Mouse (Mus musculus): ENCODE results near the gene Gm20741.

The Gm20741 gene

DNA sequence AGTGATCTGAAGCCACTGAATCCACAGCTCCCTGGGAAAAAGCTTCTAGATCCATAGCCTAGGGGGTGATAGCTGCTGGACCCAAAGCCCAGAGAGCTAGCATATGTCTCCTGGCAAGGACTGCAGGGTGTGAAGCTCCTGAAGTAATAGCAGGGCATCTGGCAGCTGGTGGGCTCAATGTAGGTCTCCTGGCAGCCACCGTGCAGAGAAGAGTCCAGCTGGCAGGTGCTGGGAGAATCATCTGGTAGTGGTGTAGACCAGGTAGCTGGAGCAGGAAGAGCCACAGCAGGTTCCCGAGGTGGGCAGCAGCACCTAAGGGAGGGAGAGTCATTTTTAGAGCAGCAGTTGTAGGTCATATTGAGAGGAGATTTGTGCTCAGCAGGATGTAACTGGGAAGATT is at the start of gene Gm20741:
Gene Gm20741, minus strand, starts transcription at position 394 of the 400 bp plus-strand sequence.
- TF ChIP-seq POU5F1 (IDR thresholded peaks at IDR 0.05; ENCODE audit: borderline replicate concordance, low read length) (no peak), NANOG (IDR thresholded peaks at IDR 0.05; ENCODE audit: borderline replicate concordance, low read length) (no peak), CTCF (conservative IDR thresholded peaks at IDR 0.05; ENCODE audit: low read length) (no peak)
- no peak within 1 kb of the TSS for H3K4me3 ChIP-seq (replicated peaks; ENCODE audit: low read length)
- H3K36me3 ChIP-seq (ENCODE audit: insufficient read depth, low read length) = no peaks in the 10 kb centered on the region
- H3K27me3 ChIP-seq (ENCODE audit: insufficient read depth, low read length) = no peaks in the 10 kb centered on the region
- H3K9me3 ChIP-seq (ENCODE audit: low read length) = peaks cover 3% of the 10 kb centered on the region; the same call in 1 of the 2 replicates
- H3K4me1 ChIP-seq (replicated peaks; ENCODE audit: low read depth, low read length) = no peaks in the 10 kb centered on the region

DNA sequence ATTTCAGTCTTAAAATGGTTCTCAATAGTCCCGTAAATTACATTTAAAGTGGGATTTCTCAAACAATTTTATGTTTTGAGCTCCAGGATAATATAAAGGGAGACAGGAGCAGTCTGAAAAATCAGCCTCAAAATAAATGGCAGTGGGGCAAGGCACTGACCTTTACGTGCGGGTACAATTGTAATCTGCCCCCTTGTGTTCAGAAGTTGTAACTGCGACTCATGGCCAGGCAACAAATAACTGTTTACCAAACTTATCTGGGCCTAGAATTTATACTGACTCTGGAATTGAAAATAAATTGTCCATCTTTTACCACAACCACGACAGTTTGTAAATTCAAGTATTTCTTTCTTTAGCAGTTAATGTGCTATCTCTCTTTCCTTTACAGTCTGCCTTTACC is 39.4 kb upstream of the Gm20741 start:
- Histone ChIP-seq H3K4me3 (replicated peaks; ENCODE audit: low read length) (no peak overlapping the region), H3K9me3 (ENCODE audit: low read length) (no peaks in the 10 kb centered on the region), H3K27me3 (ENCODE audit: insufficient read depth, low read length) (no peaks in the 10 kb centered on the region), H3K36me3 (ENCODE audit: insufficient read depth, low read length) (no peaks in the 10 kb centered on the region), H3K4me1 (replicated peaks; ENCODE audit: low read depth, low read length) (no peaks in the 10 kb centered on the region)
- TF ChIP-seq CTCF (conservative IDR thresholded peaks at IDR 0.05; ENCODE audit: low read length) (peak; percentile 95), NANOG (IDR thresholded peaks at IDR 0.05; ENCODE audit: borderline replicate concordance, low read length) (no peak)

GRCm38 (mm10) chr16:88848558-88848957 is 36.5 kb upstream of the Gm20741 start:
- H3K4me1 ChIP-seq (replicated peaks; ENCODE audit: low read depth, low read length) = no peaks in the 10 kb centered on the region
- TF ChIP-seq POU5F1 (IDR thresholded peaks at IDR 0.05; ENCODE audit: borderline replicate concordance, low read length) (no peak), NANOG (IDR thresholded peaks at IDR 0.05; ENCODE audit: borderline replicate concordance, low read length) (no peak), CTCF (conservative IDR thresholded peaks at IDR 0.05; ENCODE audit: low read length) (no peak)
- H3K36me3 ChIP-seq (ENCODE audit: insufficient read depth, low read length) = no peaks in the 10 kb centered on the region
- no peaks in the 10 kb centered on the region for H3K9me3 ChIP-seq (ENCODE audit: low read length)
- no peaks in the 10 kb centered on the region for H3K27me3 ChIP-seq (ENCODE audit: insufficient read depth, low read length)
- H3K4me3 ChIP-seq (replicated peaks; ENCODE audit: low read length) = no peak overlapping the region

DNA sequence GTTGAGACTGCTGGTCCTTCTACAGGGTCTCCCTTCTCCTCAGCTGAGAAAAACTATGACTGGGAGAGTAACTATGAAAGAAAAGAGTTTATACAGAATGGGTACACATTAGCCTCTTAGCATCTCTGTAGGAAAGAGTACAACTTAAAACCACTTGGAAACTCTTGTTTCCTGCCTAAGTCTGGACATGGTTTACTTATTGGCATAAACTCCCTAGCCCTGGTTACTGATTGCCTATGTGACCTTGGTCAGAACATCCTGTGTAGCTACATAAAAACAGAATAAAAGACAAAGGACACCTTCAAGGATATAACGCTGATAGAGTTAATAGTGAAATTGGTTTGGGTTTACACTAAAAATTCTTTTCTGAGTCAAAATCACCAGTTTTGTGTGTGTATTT is 35.3 kb upstream of the Gm20741 start:
- H3K36me3 ChIP-seq (ENCODE audit: insufficient read depth, low read length) = no peaks in the 10 kb centered on the region

GRCm38 (mm10) chr16:88826978-88827377 is 15.0 kb upstream of the Gm20741 start:
- TF ChIP-seq NANOG (IDR thresholded peaks at IDR 0.05; ENCODE audit: borderline replicate concordance, low read length) = no peak
- no peak for TF ChIP-seq POU5F1 (IDR thresholded peaks at IDR 0.05; ENCODE audit: borderline replicate concordance, low read length)
- TF ChIP-seq CTCF (conservative IDR thresholded peaks at IDR 0.05; ENCODE audit: low read length) = no peak
- no peaks in the 10 kb centered on the region for H3K9me3 ChIP-seq (ENCODE audit: low read length)
- H3K4me3 ChIP-seq (replicated peaks; ENCODE audit: low read length) = no peak overlapping the region
- peaks cover 6% of the 10 kb centered on the region; the same call in 1 of the 2 replicates for H3K4me1 ChIP-seq (replicated peaks; ENCODE audit: low read depth, low read length)
- no peaks in the 10 kb centered on the region for H3K36me3 ChIP-seq (ENCODE audit: insufficient read depth, low read length)
- no peaks in the 10 kb centered on the region for H3K27me3 ChIP-seq (ENCODE audit: insufficient read depth, low read length)

More for the DNA sequence above, 35.3 kb upstream of the Gm20741 start:
- no peaks in the 10 kb centered on the region for H3K27me3 ChIP-seq (ENCODE audit: insufficient read depth, low read length)
- TF ChIP-seq NANOG (IDR thresholded peaks at IDR 0.05; ENCODE audit: borderline replicate concordance, low read length) (no peak), CTCF (conservative IDR thresholded peaks at IDR 0.05; ENCODE audit: low read length) (no peak), POU5F1 (IDR thresholded peaks at IDR 0.05; ENCODE audit: borderline replicate concordance, low read length) (no peak)
- H3K9me3 ChIP-seq (ENCODE audit: low read length) = no peaks in the 10 kb centered on the region
- no peaks in the 10 kb centered on the region for H3K4me1 ChIP-seq (replicated peaks; ENCODE audit: low read depth, low read length)
- H3K4me3 ChIP-seq (replicated peaks; ENCODE audit: low read length) = no peak overlapping the region

DNA sequence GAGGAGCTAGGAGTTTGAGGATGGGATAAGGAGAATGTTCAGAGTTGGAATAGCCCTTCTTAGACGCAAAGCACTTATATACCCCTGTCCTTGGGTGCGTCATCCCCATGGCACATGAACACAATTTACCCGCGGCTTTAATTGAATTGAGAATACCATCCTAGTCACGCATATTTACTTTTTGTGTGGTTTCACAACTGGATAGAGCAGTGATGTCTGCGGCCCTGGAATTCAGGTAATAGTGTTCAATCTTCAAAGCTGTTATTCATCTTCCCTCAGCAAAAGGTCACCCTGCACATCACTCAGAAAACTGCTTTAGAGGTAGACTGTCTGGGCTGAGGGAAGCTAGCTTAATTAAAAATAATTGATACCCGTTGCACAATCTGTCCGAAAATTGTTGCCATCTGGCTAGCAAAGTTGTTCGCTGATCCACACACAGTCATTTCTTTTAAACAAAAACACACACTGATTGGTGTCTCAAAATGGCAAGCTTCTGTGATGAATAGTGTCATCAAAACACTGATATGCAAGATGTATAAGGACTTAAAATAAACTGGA is 14.2 kb upstream of the Gm20741 start, which contains the start of gene Krtap14:
Gene Krtap14, minus strand, starts transcription at position 51 of the 558 bp plus-strand sequence.
- H3K9me3 ChIP-seq (ENCODE audit: low read length) = no peaks in the 10 kb centered on the region
- H3K36me3 ChIP-seq (ENCODE audit: insufficient read depth, low read length) = no peaks in the 10 kb centered on the region
- TF ChIP-seq POU5F1 (IDR thresholded peaks at IDR 0.05; ENCODE audit: borderline replicate concordance, low read length) = no peak
- no peak for TF ChIP-seq CTCF (conservative IDR thresholded peaks at IDR 0.05; ENCODE audit: low read length)
- TF ChIP-seq NANOG (IDR thresholded peaks at IDR 0.05; ENCODE audit: borderline replicate concordance, low read length) = no peak
- peaks cover 6% of the 10 kb centered on the region; the same call in 1 of the 2 replicates for H3K4me1 ChIP-seq (replicated peaks; ENCODE audit: low read depth, low read length)
- no peak within 1 kb of the TSS for H3K4me3 ChIP-seq (replicated peaks; ENCODE audit: low read length)
- H3K27me3 ChIP-seq (ENCODE audit: insufficient read depth, low read length) = no peaks in the 10 kb centered on the region

DNA sequence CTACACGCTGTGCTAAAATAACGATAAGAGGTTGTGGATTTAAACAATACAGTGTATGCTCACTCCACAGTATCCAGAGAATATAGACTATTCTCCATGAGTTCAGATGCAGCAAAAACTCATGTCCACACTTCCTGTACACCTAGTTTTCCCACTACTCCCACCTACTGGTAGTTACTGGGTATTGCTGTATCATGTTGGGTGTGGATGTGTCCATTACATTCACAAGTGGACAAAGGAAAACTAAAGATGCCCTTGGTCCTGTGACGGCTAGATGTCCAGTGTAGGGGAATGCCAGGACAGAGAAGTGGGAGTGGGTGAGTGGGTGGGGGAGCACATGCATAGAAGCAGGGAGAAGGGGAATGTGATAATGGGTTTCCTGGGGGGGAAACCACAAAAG is 11.7 kb upstream of the Gm20741 start:
- TF ChIP-seq CTCF (conservative IDR thresholded peaks at IDR 0.05; ENCODE audit: low read length) = peak; percentile 65
- no peak for TF ChIP-seq NANOG (IDR thresholded peaks at IDR 0.05; ENCODE audit: borderline replicate concordance, low read length)
- Histone ChIP-seq H3K36me3 (ENCODE audit: insufficient read depth, low read length) (no peaks in the 10 kb centered on the region), H3K4me3 (replicated peaks; ENCODE audit: low read length) (no peak overlapping the region), H3K27me3 (ENCODE audit: insufficient read depth, low read length) (no peaks in the 10 kb centered on the region), H3K4me1 (replicated peaks; ENCODE audit: low read depth, low read length) (0 out of 2 replicates have a peak, but pooled peaks cover 2% of the 10 kb centered on the region), H3K9me3 (ENCODE audit: low read length) (no peaks in the 10 kb centered on the region)

- H3K9me3 ChIP-seq (ENCODE audit: low read length) = no peaks in the 10 kb centered on the region
- TF ChIP-seq NANOG (IDR thresholded peaks at IDR 0.05; ENCODE audit: borderline replicate concordance, low read length) = no peak
- no peak for TF ChIP-seq POU5F1 (IDR thresholded peaks at IDR 0.05; ENCODE audit: borderline replicate concordance, low read length)
- no peak for TF ChIP-seq CTCF (conservative IDR thresholded peaks at IDR 0.05; ENCODE audit: low read length)
- H3K4me3 ChIP-seq (replicated peaks; ENCODE audit: low read length) = no peak within 1 kb of the TSS
- H3K4me1 ChIP-seq (replicated peaks; ENCODE audit: low read depth, low read length) = 0 out of 2 replicates have a peak, but pooled peaks cover 2% of the 10 kb centered on the region
- H3K36me3 ChIP-seq (ENCODE audit: insufficient read depth, low read length) = no peaks in the 10 kb centered on the region
- no peaks in the 10 kb centered on the region for H3K27me3 ChIP-seq (ENCODE audit: insufficient read depth, low read length)
Measured at GRCm38 (mm10) chr16:88820066-88820465, 8.0 kb upstream of the Gm20741 start, which contains the start of gene Krtap15. TSS of gene Krtap15 (plus strand) at chr16:88820215.

GRCm38 (mm10) chr16:88786786-88787185 is 25.2 kb downstream of the Gm20741 start:
- Histone ChIP-seq H3K27me3 (ENCODE audit: insufficient read depth, low read length) (no peaks in the 10 kb centered on the region), H3K9me3 (ENCODE audit: low read length) (no peaks in the 10 kb centered on the region), H3K4me1 (replicated peaks; ENCODE audit: low read depth, low read length) (no peaks in the 10 kb centered on the region), H3K4me3 (replicated peaks; ENCODE audit: low read length) (no peak overlapping the region), H3K36me3 (ENCODE audit: insufficient read depth, low read length) (no peaks in the 10 kb centered on the region)
- TF ChIP-seq POU5F1 (IDR thresholded peaks at IDR 0.05; ENCODE audit: borderline replicate concordance, low read length) (no peak), NANOG (IDR thresholded peaks at IDR 0.05; ENCODE audit: borderline replicate concordance, low read length) (no peak), CTCF (conservative IDR thresholded peaks at IDR 0.05; ENCODE audit: low read length) (no peak)

Measured in E14TG2a.4 (cell line).